Mouse (Mus musculus) adrenal gland, adult (tissue): ENCODE measurements around the gene F9.
"Not testable (repeated sequence)": the region's sequence is repeated elsewhere in the genome, so short reads cannot be mapped to it uniquely, and the experiment has no call there.

Experiments used
- DNase-seq, 2 experiments: peaks; one replicate each; pipeline ENCODE4 v3.0.0; 2022 to 2023; ENCODE audit warnings: low spot score in 1 of 2; ENCODE audit not compliant: inconsistent age in 2 of 2

The F9 gene

GRCm38 (mm10) chrX:59999221-60000083 is at the start of gene F9:
TSS of gene F9 (plus strand) at chrX:59999464.
- no peak for DNase-seq

GRCm38 (mm10) chrX:59969767-59970166 is 29.5 kb upstream of the F9 start:
- not testable (repeated sequence) for DNase-seq

- no peak for DNase-seq
These were observed 800 bp downstream of the F9 start for GRCm38 (mm10) chrX:60000084-60000443.

GRCm38 (mm10) chrX:60001461-60001860 is 2.2 kb downstream of the F9 start:
- DNase-seq: no peak

GRCm38 (mm10) chrX:60013084-60013676 is 13.9 kb downstream of the F9 start:
- peak; percentile 25 to 67 for DNase-seq

GRCm38 (mm10) chrX:60014588-60014987 is 15.3 kb downstream of the F9 start:
- no peak for DNase-seq

GRCm38 (mm10) chrX:60021007-60021406 is 21.7 kb downstream of the F9 start:
- DNase-seq: no peak

GRCm38 (mm10) chrX:60021595-60021994 is 22.3 kb downstream of the F9 start:
- no peak for DNase-seq

- peak; percentile 6 to 50 for DNase-seq
These were observed 27.4 kb downstream of the F9 start for GRCm38 (mm10) chrX:60026654-60027053.

GRCm38 (mm10) chrX:60054745-60055144 is 55.5 kb downstream of the F9 start:
- DNase-seq: no peak

GRCm38 (mm10) chrX:60055185-60055584 is 55.9 kb downstream of the F9 start:
- no peak for DNase-seq

- DNase-seq: no peak
These were observed 76.1 kb downstream of the F9 start for GRCm38 (mm10) chrX:60075359-60075758.
